Mouse (Mus musculus) bone marrow macrophage, adult 2 months (primary cell): ENCODE results near the gene Slc26a11.

Source experiments
- CTCF ChIP-seq: IDR thresholded peaks from 2 replicates; pipeline ENCODE4 v1.5.1; 2012; ENCODE audit warnings: low read depth, mild to moderate bottlenecking, low read length, moderate library complexity
- POLR2A ChIP-seq: IDR thresholded peaks from 2 replicates; pipeline ENCODE4 v1.6.1; 2012; ENCODE audit warnings: mild to moderate bottlenecking, low read depth, low read length, borderline replicate concordance

DNA sequence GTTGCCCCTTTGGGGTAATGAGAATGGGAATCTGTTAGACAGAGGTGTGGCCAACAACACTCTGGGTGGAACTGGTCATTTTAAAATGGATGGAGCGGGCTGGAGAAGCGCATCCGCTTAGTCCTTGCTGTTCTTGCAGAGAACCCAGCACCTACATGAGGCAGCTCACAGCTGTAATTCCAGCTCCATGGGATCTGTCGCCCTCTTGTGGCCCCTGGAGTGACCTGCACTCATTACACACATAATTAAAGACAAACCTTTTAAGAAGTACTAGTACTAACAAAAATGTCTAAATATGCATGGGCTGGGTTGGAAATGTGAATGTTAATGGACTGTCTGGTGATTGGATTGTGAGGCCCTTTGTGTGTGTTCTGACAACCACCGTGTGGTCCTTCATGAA is 49.3 kb downstream of the Slc26a11 start:
- TF ChIP-seq POLR2A (no peak), CTCF (peak; percentile 92)
